Mouse (Mus musculus): ENCODE results near the gene C1qtnf6. TPM values are rescaled to one million over a fixed set of nuclear protein-coding genes. Genes with fewer than 3 reads are reported as not detected.

The C1qtnf6 gene
- polyA plus RNA-seq, 1 experiment from 2014 or later: 8.2 TPM

GRCm38 (mm10) chr15:78559141-78559979 is 28.1 kb upstream of the C1qtnf6 start:
- 69% methylated on average over 11 of the region's 11 CpGs for WGBS
- ATAC-seq (ENCODE audit: low FRiP score): no peak
- no peak overlapping the region for H3K4me2 ChIP-seq
- H3K4me3 ChIP-seq: no peak overlapping the region
- no peaks in the 10 kb centered on the region for H3K9me3 ChIP-seq
- H3K36me3 ChIP-seq: no peaks in the 10 kb centered on the region
- no peaks in the 10 kb centered on the region for H3K4me1 ChIP-seq (replicated peaks)
- no peak overlapping the region for H3K9ac ChIP-seq
- H3K27ac ChIP-seq: no peak overlapping the region
- H3K27me3 ChIP-seq: no peaks in the 10 kb centered on the region

- no peak overlapping the region for H3K4me3 ChIP-seq
- peaks cover 4% of the 10 kb centered on the region; the same call in 1 of the 2 replicates for H3K9me3 ChIP-seq
- WGBS: 68% methylated on average over 10 of the region's 10 CpGs
- peak overlapping the region; percentile 13; the same call in 1 of the 2 replicates for H3K9ac ChIP-seq
- no peaks in the 10 kb centered on the region for H3K36me3 ChIP-seq
- no peak overlapping the region for H3K4me2 ChIP-seq
- H3K27ac ChIP-seq: no peak overlapping the region
- no peaks in the 10 kb centered on the region for H3K27me3 ChIP-seq
- H3K4me1 ChIP-seq (replicated peaks): no peaks in the 10 kb centered on the region
- no peak for ATAC-seq (ENCODE audit: low FRiP score)
Measured at GRCm38 (mm10) chr15:78557693-78558535, 26.7 kb upstream of the C1qtnf6 start.

DNA sequence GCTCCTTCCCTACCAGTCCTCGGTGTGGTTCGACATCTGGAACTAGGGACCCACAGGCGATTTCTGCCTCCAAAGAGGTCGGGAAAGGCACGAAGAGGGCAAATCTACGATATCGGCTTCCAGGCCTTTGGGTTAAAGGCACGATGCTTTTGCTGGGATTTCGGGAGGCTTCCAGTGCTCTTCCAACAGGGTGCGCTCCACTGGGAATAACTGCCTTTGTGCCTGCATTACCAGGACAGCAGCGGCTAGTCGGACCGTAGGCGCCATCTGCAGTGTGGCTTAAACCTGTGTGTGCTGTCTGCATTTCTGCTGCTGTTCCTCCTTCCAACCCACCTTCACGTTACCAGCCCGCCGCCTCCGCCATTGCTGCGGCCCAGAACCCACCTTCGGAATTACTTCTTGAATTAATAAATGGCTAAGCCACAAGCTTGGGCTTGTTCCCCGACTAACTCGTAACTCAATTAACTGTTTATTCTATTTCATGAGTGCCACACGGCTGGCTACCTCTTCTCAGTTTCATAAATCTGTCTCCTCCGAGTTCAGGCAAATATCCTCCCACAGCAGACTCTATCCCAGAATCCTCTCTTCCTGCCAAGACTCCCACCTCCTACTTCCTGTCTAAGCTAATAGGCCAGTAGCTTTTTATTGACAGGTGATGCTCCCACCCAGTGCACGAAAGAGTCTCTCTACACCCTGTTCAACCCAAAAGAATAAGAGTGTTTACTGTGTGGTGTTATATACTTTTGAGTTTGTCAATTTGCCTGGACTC is 23.5 kb upstream of the C1qtnf6 start:
- Histone ChIP-seq H3K9ac (no peak overlapping the region), H3K27me3 (no peaks in the 10 kb centered on the region), H3K27ac (no peak overlapping the region), H3K4me2 (no peak overlapping the region), H3K9me3 (peaks cover 19% of the 10 kb centered on the region), H3K4me1 (replicated peaks) (no peaks in the 10 kb centered on the region), H3K4me3 (0 out of 2 replicates have a peak overlapping the region, but pooled peaks have one; percentile 4), H3K36me3 (no peaks in the 10 kb centered on the region)
- ATAC-seq (ENCODE audit: low FRiP score): no peak
- WGBS: 70% methylated on average over 25 of the region's 25 CpGs

DNA sequence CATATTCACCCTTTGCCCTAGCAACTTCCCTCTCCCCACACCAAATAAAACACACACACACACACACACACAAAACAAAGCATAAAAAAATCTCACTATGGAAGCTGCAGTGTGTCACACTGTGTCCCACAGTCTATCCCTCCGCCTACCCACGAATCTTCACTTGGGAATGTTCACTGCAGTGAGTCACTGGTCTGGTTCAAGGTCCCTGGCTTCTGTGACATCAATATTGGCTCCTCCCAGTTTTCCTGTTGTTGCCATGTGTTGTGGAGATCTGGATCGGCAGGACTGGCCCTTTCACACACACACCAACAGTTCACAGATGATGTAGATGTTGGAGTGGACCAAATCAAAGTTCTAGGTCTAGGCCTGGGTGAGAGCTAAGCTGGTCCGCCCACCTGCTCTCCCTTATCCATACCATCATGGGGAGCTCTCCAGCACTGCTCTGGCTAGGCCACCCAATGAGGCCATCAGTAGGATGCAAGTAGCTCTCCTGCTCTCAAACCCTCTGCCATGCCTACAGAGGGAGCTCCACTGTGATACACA is 18.0 kb upstream of the C1qtnf6 start:
- 78% methylated on average over 4 of the region's 4 CpGs for WGBS
- H3K4me3 ChIP-seq: no peak overlapping the region
- H3K9ac ChIP-seq: no peak overlapping the region
- H3K27ac ChIP-seq: no peak overlapping the region
- H3K27me3 ChIP-seq: no peaks in the 10 kb centered on the region
- H3K36me3 ChIP-seq: no peaks in the 10 kb centered on the region
- ATAC-seq (ENCODE audit: low FRiP score): no peak
- H3K4me2 ChIP-seq: no peak overlapping the region
- peaks cover 19% of the 10 kb centered on the region for H3K9me3 ChIP-seq
- peaks cover 24% of the 10 kb centered on the region for H3K4me1 ChIP-seq (replicated peaks)

DNA sequence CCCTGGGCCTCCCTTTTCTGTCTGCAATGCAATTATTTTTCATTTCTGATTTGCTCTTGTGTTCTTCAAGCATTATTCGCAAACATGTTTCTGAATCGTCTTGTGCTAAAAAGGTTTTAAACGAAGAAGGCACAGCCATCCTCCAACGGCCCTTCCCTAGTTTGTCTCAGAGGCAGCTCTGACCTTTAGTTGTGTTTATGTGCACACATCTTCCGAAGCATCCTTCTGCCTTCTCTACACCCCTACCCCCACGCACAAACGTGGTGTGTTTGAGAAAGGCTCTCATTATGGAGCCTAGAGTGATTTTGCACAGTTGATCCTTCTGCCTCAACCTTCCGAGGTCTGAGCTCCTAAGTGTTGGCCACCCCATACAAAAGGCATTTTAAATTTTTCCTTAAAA is 17.5 kb upstream of the C1qtnf6 start:
- no peak overlapping the region for H3K4me3 ChIP-seq
- no peak for ATAC-seq (ENCODE audit: low FRiP score)
- no peaks in the 10 kb centered on the region for H3K36me3 ChIP-seq
- peaks cover 19% of the 10 kb centered on the region for H3K9me3 ChIP-seq
- H3K27ac ChIP-seq: no peak overlapping the region
- 0 out of 2 replicates have a peak, but pooled peaks cover under 1% of the 10 kb centered on the region for H3K27me3 ChIP-seq
- H3K4me1 ChIP-seq (replicated peaks): peaks cover 28% of the 10 kb centered on the region
- no peak overlapping the region for H3K9ac ChIP-seq
- WGBS: 69% methylated on average over 8 of the region's 8 CpGs
- no peak overlapping the region for H3K4me2 ChIP-seq

DNA sequence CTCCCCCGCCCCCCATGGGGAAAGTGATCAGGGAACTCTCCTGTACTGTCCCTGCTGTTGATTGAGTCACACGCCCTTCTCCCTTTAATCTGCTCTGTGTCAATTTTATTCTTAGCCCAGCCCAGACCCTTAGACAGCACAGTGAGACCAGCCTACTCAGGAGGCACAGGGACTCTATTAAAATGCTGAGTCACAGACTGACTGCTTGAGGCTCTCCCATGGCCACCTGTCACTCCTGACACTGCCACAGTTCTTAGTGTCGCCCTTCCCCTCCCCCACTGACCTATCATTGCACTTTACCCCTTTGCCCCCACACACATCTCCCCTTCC is 17.1 kb upstream of the C1qtnf6 start:
- H3K36me3 ChIP-seq: no peaks in the 10 kb centered on the region
- ATAC-seq (ENCODE audit: low FRiP score): no peak
- WGBS: 31% methylated on average over 3 of the region's 3 CpGs
- H3K9ac ChIP-seq: peak overlapping the region; percentile 39; the same call in 1 of the 2 replicates
- peaks cover 28% of the 10 kb centered on the region for H3K4me1 ChIP-seq (replicated peaks)
- no peak overlapping the region for H3K27ac ChIP-seq
- no peak overlapping the region for H3K4me2 ChIP-seq
- H3K27me3 ChIP-seq: 0 out of 2 replicates have a peak, but pooled peaks cover 4% of the 10 kb centered on the region
- peaks cover 17% of the 10 kb centered on the region for H3K9me3 ChIP-seq
- no peak overlapping the region for H3K4me3 ChIP-seq

- WGBS: 51% methylated on average over 5 of the region's 5 CpGs
- Histone ChIP-seq H3K4me2 (no peak overlapping the region), H3K9me3 (peaks cover 12% of the 10 kb centered on the region), H3K4me3 (no peak overlapping the region), H3K36me3 (no peaks in the 10 kb centered on the region), H3K9ac (peak overlapping the region; percentile 39; the same call in 1 of the 2 replicates), H3K4me1 (replicated peaks) (peaks cover 30% of the 10 kb centered on the region), H3K27me3 (0 out of 2 replicates have a peak, but pooled peaks cover 7% of the 10 kb centered on the region), H3K27ac (no peak overlapping the region)
- ATAC-seq (ENCODE audit: low FRiP score): no peak
Measured at GRCm38 (mm10) chr15:78547415-78548335, 16.5 kb upstream of the C1qtnf6 start.

DNA sequence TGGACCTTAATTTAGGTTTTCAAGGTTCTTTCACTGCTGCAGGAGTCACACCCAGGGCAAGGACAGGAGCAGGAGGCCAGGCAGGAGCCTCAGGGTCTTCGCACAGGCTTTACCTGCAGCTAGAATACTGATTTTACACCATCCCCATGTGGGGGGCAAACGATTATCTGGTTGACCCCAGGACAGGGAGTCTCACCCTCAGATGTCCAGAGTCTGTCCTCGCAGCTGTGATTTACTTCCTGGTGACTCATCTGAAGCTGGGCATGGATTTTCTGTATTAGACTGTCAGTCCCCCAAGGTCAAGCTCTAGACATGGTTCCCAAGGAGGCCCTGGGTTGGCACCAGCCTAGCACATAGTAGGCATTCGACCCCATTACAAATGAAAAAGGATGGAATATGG is 14.8 kb upstream of the C1qtnf6 start:
- Histone ChIP-seq H3K27me3 (0 out of 2 replicates have a peak, but pooled peaks cover 7% of the 10 kb centered on the region), H3K4me2 (no peak overlapping the region), H3K4me3 (no peak overlapping the region), H3K9ac (peak overlapping the region; percentile 15; the same call in 1 of the 2 replicates), H3K9me3 (peaks cover 3% of the 10 kb centered on the region; the same call in 1 of the 2 replicates), H3K4me1 (replicated peaks) (peaks cover 42% of the 10 kb centered on the region), H3K27ac (no peak overlapping the region), H3K36me3 (no peaks in the 10 kb centered on the region)
- WGBS: 90% methylated on average over 4 of the region's 4 CpGs
- no peak for ATAC-seq (ENCODE audit: low FRiP score)

DNA sequence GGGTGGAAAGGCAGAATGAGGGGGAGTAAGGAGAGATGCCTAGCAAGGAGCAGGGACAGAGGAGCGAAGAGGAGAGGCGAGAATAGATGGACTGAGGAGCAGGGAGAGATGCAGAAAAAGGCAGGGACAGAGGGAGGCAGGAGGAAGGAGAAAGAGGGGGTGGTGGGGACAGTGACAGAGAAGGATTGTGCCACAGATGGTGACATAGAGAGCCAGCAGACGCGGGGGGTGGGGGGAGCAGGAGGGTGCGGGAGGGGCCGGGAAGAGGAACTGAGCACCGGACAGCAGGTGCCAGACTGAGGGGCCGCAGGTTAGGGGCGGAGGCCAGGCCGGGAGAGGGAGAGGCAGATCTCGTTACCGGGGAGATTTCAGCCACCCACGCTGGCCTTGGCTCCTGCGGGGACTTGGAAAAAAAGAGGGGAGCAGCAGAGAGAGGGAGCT is 13.4 kb upstream of the C1qtnf6 start, which contains the start of gene Sstr3:
Gene Sstr3 (minus strand): TSS at position 125 of the 441 bp plus-strand sequence.
- no peak for ATAC-seq (ENCODE audit: low FRiP score)
- 10% methylated on average over 14 of the region's 14 CpGs for WGBS
- Histone ChIP-seq H3K4me1 (replicated peaks) (peaks cover 42% of the 10 kb centered on the region), H3K27me3 (0 out of 2 replicates have a peak, but pooled peaks cover 11% of the 10 kb centered on the region), H3K9me3 (no peaks in the 10 kb centered on the region), H3K27ac (no peak within 1 kb of the TSS), H3K4me2 (peak within 1 kb of the TSS; percentile 45), H3K9ac (peak within 1 kb of the TSS; percentile 68), H3K36me3 (no peaks in the 10 kb centered on the region), H3K4me3 (peak within 1 kb of the TSS; percentile 7; the same call in 1 of the 2 replicates)

DNA sequence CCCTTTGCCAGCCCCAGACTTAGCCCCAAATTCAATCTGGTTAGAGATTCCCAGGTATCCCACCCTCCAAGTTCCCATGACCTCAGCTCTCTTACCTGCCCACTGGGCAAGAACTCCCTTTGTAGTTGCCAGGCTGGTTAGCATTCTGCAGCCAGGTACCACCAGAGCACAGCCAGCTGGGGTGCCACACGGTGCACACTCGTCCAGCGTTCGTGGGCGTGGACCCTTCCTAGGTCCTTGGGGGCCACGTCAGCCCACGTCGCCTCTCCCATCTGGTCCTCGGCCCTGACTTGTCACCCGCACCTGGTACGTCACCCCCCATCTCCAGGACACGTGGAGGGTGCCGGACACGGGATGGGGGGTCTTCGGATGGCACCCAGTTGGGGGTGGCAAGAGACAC is 12.8 kb upstream of the C1qtnf6 start:
- Histone ChIP-seq H3K27me3 (0 out of 2 replicates have a peak, but pooled peaks cover 13% of the 10 kb centered on the region), H3K27ac (no peak overlapping the region), H3K4me1 (replicated peaks) (peaks cover 42% of the 10 kb centered on the region), H3K9me3 (no peaks in the 10 kb centered on the region), H3K36me3 (no peaks in the 10 kb centered on the region), H3K4me3 (no peak overlapping the region), H3K4me2 (peak overlapping the region; percentile 45; the same call in 1 of the 2 replicates), H3K9ac (peak overlapping the region; percentile 68; the same call in 1 of the 2 replicates)
- no peak for ATAC-seq (ENCODE audit: low FRiP score)
- WGBS: 62% methylated on average over 15 of the region's 15 CpGs

All from hindbrain, embryonic 13.5 days (tissue).